Mouse (Mus musculus) adrenal gland, postnatal 0 days (tissue): Measurements from ENCODE around the gene Igbp1b. TPM values are rescaled to one million over a fixed set of nuclear protein-coding genes. Genes with fewer than 3 reads are reported as not detected.

ENCODE experiments used
- polyA plus RNA-seq: library from polyadenylated mRNA; unstranded; fragments of >200 nt; fragmentation: Nextera tagmentation; extraction: Ambion mirVana; gene quantifications from 2 replicates; pipeline ENCODE4 v1.2.1, GENCODE M21; 2015

Igbp1b gene
- not detected in 2 replicates for polyA plus RNA-seq

GRCm38 (mm10) chr6:138658516-138658915, at the start of gene Igbp1b:
Igbp1b (minus strand) TSS chr6:138658544.

Other genes starting within 250 kb of the Igbp1b start
- gene Lmo3, start 76.6 kb downstream of the Igbp1b start, polyA plus RNA-seq: 1.3 and 2.6 TPM in 2 replicates